Mouse (Mus musculus) lung, postnatal 25 days (tissue): ENCODE measurements around the gene Kcnk6.
"Not testable (repeated sequence)": the region's sequence is repeated elsewhere in the genome, so short reads cannot be mapped to it uniquely, and the experiment has no call there.

Source experiments
- DNase-seq: peaks from one replicate; pipeline ENCODE4 v3.0.0; 2022; ENCODE audit warnings: low spot score

Kcnk6 gene

GRCm38 (mm10) chr7:29246619-29247313, 14.5 kb upstream of the Kcnk6 start:
- DNase-seq, result no peak

DNA sequence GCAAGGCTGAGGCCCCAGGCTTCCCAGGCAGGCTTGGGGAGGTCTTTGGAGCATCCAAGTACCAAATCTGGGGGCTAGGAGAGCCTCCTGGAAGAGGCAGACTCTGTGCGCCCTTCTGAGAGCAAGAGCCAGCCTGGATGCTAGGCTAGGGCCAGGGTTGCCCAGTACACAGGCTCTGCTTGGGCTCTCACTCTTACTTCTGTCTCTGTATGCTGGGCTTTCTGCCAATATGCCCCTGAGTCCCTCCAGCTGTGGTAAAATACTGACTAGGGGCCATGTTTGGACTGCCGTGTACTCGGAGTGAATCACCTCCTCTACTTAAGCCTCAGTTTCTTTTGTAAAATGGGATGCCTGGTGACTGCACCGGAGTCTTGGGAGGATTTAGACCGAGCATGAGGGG, 13.7 kb upstream of the Kcnk6 start:
- no peak for DNase-seq

DNA sequence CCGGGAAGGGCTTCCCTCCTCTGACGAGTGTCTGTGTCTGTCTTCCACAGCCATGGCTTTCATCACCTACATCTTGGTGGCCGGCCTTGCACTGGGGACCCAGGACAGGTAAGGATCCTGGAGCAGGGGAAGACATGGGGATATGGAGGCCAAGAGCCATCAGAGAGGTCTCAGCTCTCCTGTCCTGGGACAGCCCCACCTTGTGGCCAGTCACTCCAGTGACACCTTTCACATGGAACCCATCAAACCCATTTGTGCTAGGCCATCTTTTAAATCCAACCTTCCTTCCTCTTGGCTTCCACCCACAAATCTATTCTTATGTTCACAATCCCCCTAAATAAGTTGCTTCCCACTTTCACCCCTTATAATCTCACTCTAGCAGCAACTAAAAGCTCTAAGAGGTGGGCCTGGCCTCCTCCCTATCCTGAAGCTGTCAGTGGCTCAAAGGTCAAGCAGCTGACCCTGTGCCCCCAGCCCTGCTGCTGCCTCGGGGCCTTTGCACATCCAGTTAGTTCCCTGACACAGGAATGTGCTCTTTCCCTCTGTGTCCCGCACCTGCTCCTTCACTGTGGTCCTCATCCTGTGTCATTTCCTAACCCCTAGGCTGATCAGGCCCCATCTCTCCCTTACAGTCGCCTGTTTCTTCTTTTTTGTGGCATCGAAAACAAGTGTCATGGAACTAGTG, 12.6 kb upstream of the Kcnk6 start:
- no peak for DNase-seq

GRCm38 (mm10) chr7:29238019-29238967, 6.0 kb upstream of the Kcnk6 start, which contains the start of gene Yif1b:
Gene Yif1b, plus strand, starts transcription at chr7:29238329.
- peak; percentile 99 for DNase-seq

DNA sequence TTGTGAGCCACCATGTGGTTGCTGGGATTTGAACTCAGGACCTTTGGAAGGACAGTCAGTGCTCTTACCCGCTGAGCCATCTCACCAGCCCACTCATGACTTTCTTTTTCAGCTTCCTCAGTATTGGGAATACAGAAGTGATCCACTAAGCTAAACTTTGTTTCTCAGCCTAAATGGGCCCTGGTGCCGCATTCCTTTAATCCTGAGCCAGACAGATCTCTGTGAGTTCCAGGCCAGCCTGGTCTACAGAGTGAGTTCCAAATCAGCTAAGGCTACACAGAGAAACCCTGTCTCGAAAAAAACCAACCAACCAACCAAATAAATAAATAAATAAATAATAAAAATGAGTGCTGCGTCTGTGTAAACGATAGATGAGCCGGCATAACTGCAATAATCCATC, 5.3 kb upstream of the Kcnk6 start:
- not testable (repeated sequence) for DNase-seq

DNA sequence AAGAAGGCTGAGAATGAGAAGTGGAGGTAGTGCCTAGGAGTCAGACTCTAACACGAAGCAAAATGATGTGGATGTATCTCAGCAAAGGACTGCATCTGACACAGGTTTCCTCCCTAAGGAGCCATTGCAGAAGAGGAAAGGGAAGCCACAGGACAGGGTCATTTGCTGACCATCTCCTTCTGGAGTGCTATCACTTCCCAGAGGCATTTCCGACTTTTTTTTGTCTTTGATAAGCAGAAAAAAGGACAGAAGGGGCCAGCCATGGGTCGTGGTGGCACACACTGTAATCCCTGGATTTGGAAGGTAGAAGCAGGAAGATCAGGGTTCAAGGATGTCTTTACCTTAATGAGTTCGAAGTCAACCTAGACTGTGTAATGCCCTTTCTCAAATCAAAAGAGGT, 4.3 kb upstream of the Kcnk6 start:
- no peak for DNase-seq

GRCm38 (mm10) chr7:29234661-29235060, 2.3 kb upstream of the Kcnk6 start:
- DNase-seq, result no peak

DNA sequence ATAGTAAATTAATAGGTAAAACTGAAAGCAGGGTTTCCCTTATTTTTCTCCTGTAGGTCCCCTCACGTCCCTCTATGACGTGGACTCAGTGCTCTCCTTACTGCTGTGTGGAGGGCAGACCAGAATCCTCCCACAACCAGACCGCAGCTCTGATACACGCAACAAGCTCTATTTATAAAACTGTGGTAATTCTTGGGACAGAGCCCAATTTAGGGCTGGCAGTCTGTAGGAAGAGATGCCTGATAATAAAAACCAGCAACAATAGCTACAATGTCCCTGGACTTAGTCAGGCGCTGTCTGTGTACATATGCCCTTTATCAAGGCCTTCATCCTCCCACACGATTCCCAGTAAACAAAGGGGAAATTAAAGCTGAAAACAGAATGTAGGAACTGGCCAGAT, 1.4 kb upstream of the Kcnk6 start:
- peak; percentile 74 for DNase-seq

DNA sequence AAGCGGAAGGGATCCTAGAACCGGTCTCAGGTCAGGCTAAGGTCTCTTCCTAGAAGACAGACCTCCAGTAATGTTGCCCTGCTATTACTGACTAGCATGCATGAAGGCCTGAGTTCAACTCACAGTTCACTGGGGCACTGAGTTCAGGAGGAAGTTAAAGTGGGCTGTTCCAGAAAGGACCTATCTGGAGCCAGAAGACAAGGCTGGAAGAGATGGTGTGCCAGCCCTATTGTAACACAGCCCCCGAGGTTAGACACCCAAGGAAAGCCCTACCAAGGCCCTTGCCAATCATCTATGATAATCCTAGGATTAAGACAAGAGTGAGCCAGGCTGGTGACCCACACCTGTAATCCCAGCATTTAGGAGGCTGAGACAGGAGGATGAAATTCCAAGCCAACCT, 798 bp downstream of the Kcnk6 start:
- no peak for DNase-seq

GRCm38 (mm10) chr7:29230560-29230959, 1.8 kb downstream of the Kcnk6 start:
- no peak for DNase-seq

DNA sequence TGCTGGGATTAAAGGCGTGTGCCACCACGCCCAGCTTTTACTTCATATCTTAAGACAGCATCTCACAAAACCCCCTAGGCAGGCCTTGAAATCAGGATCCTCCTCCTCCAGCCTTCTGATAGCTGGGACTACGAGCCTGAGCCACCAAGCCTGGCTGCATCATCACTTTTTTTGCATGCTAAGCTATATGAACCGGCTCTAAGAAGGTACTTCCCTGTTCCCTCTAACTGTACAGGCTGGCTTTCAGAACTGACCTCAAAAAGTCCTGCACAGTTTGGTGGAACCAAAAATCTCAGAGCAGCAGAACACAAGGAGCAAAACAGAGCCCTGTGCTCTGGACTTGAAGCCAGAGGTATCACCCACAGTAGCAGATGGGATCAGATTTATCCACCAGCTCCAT, 4.1 kb downstream of the Kcnk6 start:
- DNase-seq, result no peak

- no peak for DNase-seq
These were observed 6.8 kb downstream of the Kcnk6 start for GRCm38 (mm10) chr7:29225520-29225919.

DNA sequence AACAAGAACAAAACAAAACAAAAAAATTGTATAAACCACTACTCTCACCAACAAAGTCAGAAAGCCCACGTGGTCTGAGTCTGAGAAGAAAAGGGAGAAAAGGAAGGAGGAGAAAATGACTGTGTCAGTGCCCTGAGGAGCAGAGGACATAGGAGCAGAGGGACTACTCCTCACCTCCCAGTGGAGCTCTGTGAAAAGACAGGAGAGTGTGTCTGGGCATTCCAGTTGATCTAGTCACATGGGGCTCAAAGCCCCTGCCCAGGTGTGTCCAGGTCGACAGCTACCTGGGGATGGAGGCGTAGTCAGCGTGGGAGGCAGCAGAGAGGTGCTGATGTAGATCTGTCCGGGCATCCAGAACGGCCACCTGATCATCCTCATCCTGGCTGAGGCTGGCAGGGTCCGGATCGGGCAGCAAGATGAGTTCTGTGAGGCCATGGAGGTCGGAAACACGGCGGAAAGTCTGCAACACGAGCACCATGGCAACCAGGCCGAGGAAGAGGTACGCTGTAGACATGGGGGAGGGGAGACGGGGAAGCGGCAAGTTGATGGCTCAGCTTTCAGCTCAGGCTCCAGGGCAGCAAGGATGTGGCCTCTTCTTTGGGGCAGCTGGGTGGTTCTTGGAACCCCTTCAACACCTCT, 7.4 kb downstream of the Kcnk6 start:
- no peak for DNase-seq

- DNase-seq, result no peak
These were observed 17.5 kb downstream of the Kcnk6 start for GRCm38 (mm10) chr7:29214846-29215245.

DNA sequence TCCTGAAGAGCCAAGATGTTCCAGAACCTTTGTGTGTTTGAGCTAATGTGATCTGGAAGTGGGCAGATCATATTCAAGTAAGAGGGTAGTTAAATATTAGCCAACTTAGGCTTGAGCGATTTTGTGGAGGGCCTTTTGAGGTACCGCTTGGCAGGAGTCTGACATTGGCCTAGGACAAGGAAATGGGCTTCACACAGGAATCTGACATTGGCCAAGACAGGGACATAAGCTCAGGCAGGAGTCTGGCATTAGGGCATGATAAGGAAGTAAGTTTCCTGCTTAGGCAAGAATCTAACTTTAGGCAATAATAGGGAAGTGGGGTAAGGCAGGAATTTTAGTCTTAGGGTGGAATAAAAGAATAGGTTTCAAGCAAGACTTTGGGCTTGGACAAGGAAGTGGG, 18.1 kb downstream of the Kcnk6 start:
- peak; percentile 21 for DNase-seq

GRCm38 (mm10) chr7:29213675-29214082, 18.6 kb downstream of the Kcnk6 start, which contains the start of gene Catsperg1:
Gene Catsperg1, minus strand, starts transcription at chr7:29214035.
- DNase-seq, result no peak

DNA sequence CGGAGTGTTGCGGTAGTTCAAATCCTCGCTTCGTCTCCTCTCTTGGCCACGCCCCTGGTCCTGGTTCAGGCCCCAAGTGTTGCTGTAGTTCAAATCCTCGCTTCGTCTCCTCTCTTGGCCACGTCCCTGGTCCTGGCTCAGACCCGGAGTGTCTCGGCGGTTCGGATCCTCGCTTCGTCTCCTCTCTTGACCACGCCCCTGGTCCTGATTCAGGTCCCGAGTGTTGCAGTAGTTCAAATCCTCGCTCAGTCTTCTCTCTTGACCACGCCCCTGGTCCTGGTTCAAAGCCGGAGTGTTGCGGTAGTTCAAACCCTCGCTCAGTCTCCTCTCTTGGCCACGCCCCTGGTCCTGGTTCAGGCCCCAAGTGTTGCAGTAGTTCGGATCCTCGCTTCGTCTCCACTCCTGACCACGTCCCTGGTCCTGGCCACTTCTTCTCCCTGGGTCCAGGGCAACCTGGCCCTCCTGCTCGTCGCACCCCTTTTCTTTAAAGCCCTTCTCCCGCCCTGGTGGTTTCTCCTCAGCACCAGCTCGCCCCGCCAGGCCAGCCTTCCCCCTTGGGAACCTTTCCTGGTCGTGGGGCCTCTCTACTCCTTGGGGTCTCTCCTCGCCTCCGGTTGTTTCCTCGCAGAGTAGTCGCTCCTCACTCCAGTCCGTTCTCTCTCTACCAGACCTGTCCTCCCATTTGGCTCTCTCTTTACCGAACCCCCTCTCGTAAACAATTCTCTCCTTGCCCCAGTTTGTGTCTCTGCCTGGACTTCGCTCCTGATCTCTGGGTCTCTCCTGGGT, 19.3 kb downstream of the Kcnk6 start:
- not testable (repeated sequence) for DNase-seq

GRCm38 (mm10) chr7:29212199-29212765, 20.0 kb downstream of the Kcnk6 start:
- DNase-seq, result peak; percentile 7

DNA sequence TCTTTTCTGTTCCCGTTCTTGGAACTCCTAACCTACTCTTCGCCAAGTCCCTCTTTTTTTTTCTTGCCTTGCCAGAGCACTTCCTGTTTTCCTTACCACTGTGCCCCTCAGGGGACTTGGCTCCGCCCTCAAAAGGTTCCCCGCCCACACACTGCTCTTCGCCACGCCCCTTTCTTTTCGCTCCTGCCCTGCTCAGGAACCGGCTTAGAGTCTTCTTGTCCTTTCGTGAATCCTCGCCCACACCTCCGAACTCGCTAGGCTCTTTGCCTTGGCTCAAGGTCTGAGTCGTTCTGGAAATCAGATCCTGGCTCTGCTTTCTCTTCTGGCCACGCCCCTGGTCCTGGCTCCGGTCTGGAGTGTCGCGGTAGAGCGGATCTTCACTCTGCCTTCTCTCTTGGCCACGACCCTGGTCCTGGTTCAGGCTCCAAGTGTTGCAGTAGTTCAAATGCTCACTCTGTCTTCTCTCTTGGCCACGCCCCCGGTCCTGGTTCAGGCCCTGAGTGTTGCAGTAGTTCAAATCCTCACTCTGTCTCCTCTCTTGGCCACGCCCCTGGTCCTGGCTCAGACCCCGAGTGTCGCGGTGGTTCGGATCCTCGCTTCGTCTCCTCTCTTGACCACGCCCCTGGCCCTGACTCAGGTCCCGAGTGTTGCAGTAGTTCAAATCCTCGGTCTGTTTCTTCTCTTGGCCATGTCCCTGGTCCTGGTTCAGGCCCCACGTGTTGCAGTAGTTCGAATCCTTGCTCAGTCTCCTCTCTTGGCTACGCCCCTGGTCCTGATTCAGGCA, 20.7 kb downstream of the Kcnk6 start:
- DNase-seq, result peak; percentile 94

GRCm38 (mm10) chr7:29211013-29211412, 21.3 kb downstream of the Kcnk6 start:
- DNase-seq, result not testable (repeated sequence)
